Mouse (Mus musculus) brain, embryonic 14.5 days (tissue): Measurements from ENCODE around the gene Vipr2.

ENCODE experiments used
- CTCF ChIP-seq: fragments of 200-500 bp; IDR thresholded peaks from 2 replicates; pipeline ENCODE4 v1.5.1; 2012; ENCODE audit warnings: inconsistent platforms, mild to moderate bottlenecking, moderate library complexity, borderline replicate concordance; ENCODE audit not compliant: insufficient read depth, insufficient read length; ENCODE audit errors: extremely low read depth
- POLR2A ChIP-seq: fragments of 200-500 bp; IDR thresholded peaks from 2 replicates; pipeline ENCODE4 v1.6.1; 2012; ENCODE audit warnings: mild to moderate bottlenecking, inconsistent platforms, borderline replicate concordance; ENCODE audit not compliant: poor library complexity, insufficient read depth, insufficient read length, severe bottlenecking; ENCODE audit errors: extremely low read depth

DNA sequence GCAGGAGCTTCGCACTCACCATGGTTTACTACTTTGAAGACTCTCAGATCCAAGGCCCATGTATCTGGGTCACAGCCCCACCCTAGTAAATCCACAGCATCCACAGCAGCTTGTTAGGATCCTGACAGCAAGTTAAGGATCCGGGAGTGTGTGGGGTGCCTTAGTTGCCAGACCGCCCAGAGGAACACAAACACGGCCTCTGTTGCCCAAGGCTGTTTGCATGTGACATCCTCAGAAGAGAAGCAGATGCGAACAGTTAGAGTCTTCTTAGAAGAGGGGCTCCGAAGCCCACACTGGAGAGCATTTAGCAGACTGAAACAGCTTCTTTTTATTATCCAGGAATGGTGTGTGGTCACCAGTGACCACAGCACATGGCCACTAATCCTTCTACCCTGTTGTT, 5.6 kb downstream of the Vipr2 start:
- no peak for TF ChIP-seq CTCF
- no peak for TF ChIP-seq POLR2A
